Mouse (Mus musculus) erythroblast, embryonic 14.5 days (primary cell): ENCODE results near the gene Ica1l. TPM values are rescaled to one million over a fixed set of nuclear protein-coding genes. Genes with fewer than 3 reads are reported as not detected.

Experiments used
- H3K27me3 ChIP-seq: 2 replicates; pipeline ENCODE4 v1.6.1; 2012; ENCODE audit warnings: inconsistent platforms; ENCODE audit not compliant: control insufficient read depth
- H3K36me3 ChIP-seq: 2 replicates; pipeline ENCODE4 v1.6.1; 2012; ENCODE audit warnings: mild to moderate bottlenecking, inconsistent platforms; ENCODE audit not compliant: control insufficient read depth
- H3K4me1 ChIP-seq: 2 replicates; pipeline ENCODE4 v1.6.1; 2012; ENCODE audit warnings: inconsistent platforms; ENCODE audit not compliant: control insufficient read depth
- H3K4me3 ChIP-seq: replicated peaks from 2 replicates; pipeline ENCODE3; 2012; ENCODE audit warnings: moderate library complexity, mild to moderate bottlenecking, inconsistent platforms
- H3K9me3 ChIP-seq: 2 replicates; pipeline ENCODE4 v1.6.1; 2012; ENCODE audit warnings: low read length, inconsistent platforms, mixed read lengths; ENCODE audit not compliant: control insufficient read depth
- GATA1 ChIP-seq: IDR thresholded peaks from 2 replicates; pipeline ENCODE4 v1.6.1; 2012; ENCODE audit warnings: low read length, inconsistent platforms, mixed read lengths
- TAL1 ChIP-seq: IDR thresholded peaks from 3 replicates; pipeline ENCODE4 v1.6.1; 2012; ENCODE audit warnings: low read length, inconsistent platforms, mixed read lengths
- polyA plus RNA-seq: library from polyadenylated mRNA; stranded (reverse); fragments of >175 nt; gene quantifications from 2 replicates; pipeline ENCODE4 v1.2.3, GENCODE M21; 2012

Ica1l gene
- polyA plus RNA-seq, 1 experiment, result 0.01 TPM

DNA sequence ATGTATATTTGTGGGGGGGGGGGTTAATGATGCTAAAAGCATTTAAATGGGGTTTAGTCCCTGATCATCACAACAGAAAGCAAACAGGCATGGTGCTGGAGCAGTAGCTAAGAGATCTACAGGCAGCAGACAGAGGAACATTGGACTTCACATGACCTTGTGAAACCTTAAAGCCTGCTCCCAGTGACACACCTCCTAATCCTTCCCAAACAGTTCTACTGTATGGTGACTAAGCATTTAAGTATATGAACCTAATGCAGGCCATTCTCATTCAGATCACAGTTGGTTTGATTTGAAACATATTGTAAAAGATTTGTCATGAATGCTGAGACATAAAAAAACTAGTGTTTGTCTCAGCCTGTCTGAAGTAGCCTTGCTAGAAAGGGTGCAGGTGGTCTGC is 56.4 kb downstream of the Ica1l start:
- H3K36me3 ChIP-seq, result peaks cover 9% of the 10 kb centered on the region
- H3K4me1 ChIP-seq, result no peaks in the 10 kb centered on the region
- H3K9me3 ChIP-seq, result no peaks in the 10 kb centered on the region
- H3K27me3 ChIP-seq, result no peaks in the 10 kb centered on the region
- H3K4me3 ChIP-seq, result no peak overlapping the region
- TF ChIP-seq GATA1, result no peak
- no peak for TF ChIP-seq TAL1

- no peak for TF ChIP-seq GATA1
- TF ChIP-seq TAL1, result no peak
- H3K27me3 ChIP-seq, result no peaks in the 10 kb centered on the region
- H3K36me3 ChIP-seq, result peaks cover 9% of the 10 kb centered on the region
- no peaks in the 10 kb centered on the region for H3K9me3 ChIP-seq
- H3K4me1 ChIP-seq, result no peaks in the 10 kb centered on the region
- H3K4me3 ChIP-seq, result no peak overlapping the region
Measured at GRCm38 (mm10) chr1:59967291-59967690, 75.7 kb downstream of the Ica1l start.

GRCm38 (mm10) chr1:59966171-59966785 is 76.7 kb downstream of the Ica1l start:
- H3K27me3 ChIP-seq, result no peaks in the 10 kb centered on the region
- peaks cover 6% of the 10 kb centered on the region for H3K36me3 ChIP-seq
- no peak overlapping the region for H3K4me3 ChIP-seq
- H3K4me1 ChIP-seq, result no peaks in the 10 kb centered on the region
- TF ChIP-seq TAL1 (no peak), GATA1 (no peak)
- no peaks in the 10 kb centered on the region for H3K9me3 ChIP-seq

GRCm38 (mm10) chr1:59959941-59960340 is 83.0 kb downstream of the Ica1l start:
- Histone ChIP-seq H3K4me3 (no peak overlapping the region), H3K9me3 (no peaks in the 10 kb centered on the region), H3K36me3 (peaks cover 4% of the 10 kb centered on the region; the same call in 1 of the 2 replicates), H3K4me1 (peaks cover 14% of the 10 kb centered on the region), H3K27me3 (no peaks in the 10 kb centered on the region)
- TF ChIP-seq TAL1 (no peak), GATA1 (no peak)

GRCm38 (mm10) chr1:59957206-59957605 is 85.8 kb downstream of the Ica1l start:
- Histone ChIP-seq H3K4me3 (no peak overlapping the region), H3K4me1 (peaks cover 14% of the 10 kb centered on the region), H3K9me3 (no peaks in the 10 kb centered on the region), H3K36me3 (peaks cover 4% of the 10 kb centered on the region; the same call in 1 of the 2 replicates), H3K27me3 (no peaks in the 10 kb centered on the region)
- no peak for TF ChIP-seq GATA1
- TF ChIP-seq TAL1, result no peak

GRCm38 (mm10) chr1:59947509-59947908 is 95.5 kb downstream of the Ica1l start:
- H3K4me3 ChIP-seq, result no peak overlapping the region

DNA sequence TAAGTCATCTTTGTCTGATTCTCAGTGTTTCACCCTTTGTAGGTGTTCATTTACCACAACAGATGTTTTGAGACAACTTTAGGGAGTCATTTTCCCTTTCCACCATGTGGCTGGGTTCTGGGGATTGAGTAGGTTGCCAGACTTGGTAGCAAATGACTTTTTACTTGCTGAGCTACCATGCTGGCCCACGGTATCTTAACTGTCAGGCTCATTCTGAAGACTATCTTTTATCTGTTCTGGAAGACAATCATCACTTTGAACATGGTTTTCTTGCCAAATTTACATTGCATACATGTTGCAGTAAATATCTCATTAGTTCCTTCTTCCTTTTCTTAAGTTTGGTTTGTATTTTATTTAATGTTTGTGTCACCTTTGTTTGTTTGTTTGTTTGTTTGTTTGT is 97.0 kb downstream of the Ica1l start:
- TF ChIP-seq GATA1 (no peak), TAL1 (no peak)
- H3K27me3 ChIP-seq, result no peaks in the 10 kb centered on the region
- H3K36me3 ChIP-seq, result no peaks in the 10 kb centered on the region
- H3K9me3 ChIP-seq, result no peaks in the 10 kb centered on the region
- no peak overlapping the region for H3K4me3 ChIP-seq
- H3K4me1 ChIP-seq, result peaks cover 26% of the 10 kb centered on the region

More at GRCm38 (mm10) chr1:59947509-59947908, 95.5 kb downstream of the Ica1l start:
- H3K36me3 ChIP-seq, result no peaks in the 10 kb centered on the region
- H3K9me3 ChIP-seq, result no peaks in the 10 kb centered on the region
- H3K27me3 ChIP-seq, result no peaks in the 10 kb centered on the region
- peaks cover 14% of the 10 kb centered on the region for H3K4me1 ChIP-seq
- no peak for TF ChIP-seq TAL1
- TF ChIP-seq GATA1, result no peak

DNA sequence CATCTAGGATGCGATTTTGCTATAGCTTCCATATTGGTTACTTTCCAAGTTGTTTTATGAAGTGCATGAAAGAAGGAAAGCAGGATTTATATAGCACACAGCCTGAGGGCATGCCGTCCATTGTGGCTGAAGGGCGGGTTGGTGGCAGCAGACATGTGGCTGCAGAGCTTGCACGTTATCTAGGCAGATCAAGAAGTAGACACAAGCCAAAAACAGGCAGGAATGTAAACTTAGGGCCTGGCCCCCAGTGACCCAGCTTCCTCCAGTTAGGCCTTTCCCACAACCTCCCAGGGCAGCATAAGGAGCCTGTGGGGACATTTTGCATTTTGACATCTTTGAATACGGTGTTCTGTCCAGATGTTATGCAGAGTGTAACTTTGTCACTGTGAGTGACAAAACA is 99.2 kb downstream of the Ica1l start:
- TF ChIP-seq GATA1 (no peak), TAL1 (no peak)
- no peaks in the 10 kb centered on the region for H3K27me3 ChIP-seq
- peaks cover 37% of the 10 kb centered on the region for H3K4me1 ChIP-seq

GRCm38 (mm10) chr1:59942057-59942790 is 100.8 kb downstream of the Ica1l start:
- H3K9me3 ChIP-seq, result no peaks in the 10 kb centered on the region
- no peaks in the 10 kb centered on the region for H3K36me3 ChIP-seq
- H3K4me3 ChIP-seq, result no peak overlapping the region
- no peaks in the 10 kb centered on the region for H3K27me3 ChIP-seq
- peaks cover 37% of the 10 kb centered on the region for H3K4me1 ChIP-seq
- no peak for TF ChIP-seq TAL1
- TF ChIP-seq GATA1, result no peak

More for the DNA sequence above, 99.2 kb downstream of the Ica1l start:
- Histone ChIP-seq H3K36me3 (no peaks in the 10 kb centered on the region), H3K4me3 (no peak overlapping the region), H3K9me3 (no peaks in the 10 kb centered on the region)
